Mouse (Mus musculus): ENCODE measurements around the gene Gcn1l1. TPM values are rescaled to one million over a fixed set of nuclear protein-coding genes. Genes with fewer than 3 reads are reported as not detected.

Gene Gcn1l1
- total and polyA plus RNA-seq, 2 experiments from 2014 or later = 22.4 to 74.4 TPM

GRCm38 (mm10) chr5:115559237-115560101 lies 5.6 kb upstream of the Gcn1l1 start, which contains the start of gene Rplp0:
TSS of gene Rplp0 (plus strand) at chr5:115559467.
- DNase-seq (peak; percentile 100), ATAC-seq (peak; percentile 99)
- peak within 1 kb of the TSS; percentile 90 for H3K27ac ChIP-seq (ENCODE audit: low read depth, low read length)
- peak within 1 kb of the TSS; percentile 54 for H3K4me2 ChIP-seq (ENCODE audit: low read depth)
- peaks cover 3% of the 10 kb centered on the region for H3K4me1 ChIP-seq (ENCODE audit: insufficient read depth)
- no peaks in the 10 kb centered on the region for H3K27me3 ChIP-seq (ENCODE audit: insufficient read depth, low read length)
- H3K9ac ChIP-seq = peak within 1 kb of the TSS; percentile 91
- H3K36me3 ChIP-seq (ENCODE audit: insufficient read depth) = peaks cover 31% of the 10 kb centered on the region
- H3K9me3 ChIP-seq (ENCODE audit: low read length) = no peaks in the 10 kb centered on the region
- 2% methylated on average over 76 of the region's 78 CpGs for WGBS
- peak; percentile 99 for TF ChIP-seq CTCF (IDR thresholded peaks at IDR 0.05; ENCODE audit: low read depth)
- H3K4me3 ChIP-seq (ENCODE audit: low read depth, low read length) = peak within 1 kb of the TSS; percentile 83

- no peak overlapping the region for H3K27ac ChIP-seq (ENCODE audit: low read depth, low read length)
- peak overlapping the region; percentile 91; the same call in 1 of the 2 replicates for H3K9ac ChIP-seq
- WGBS = 44% methylated on average over 13 of the region's 13 CpGs
- DNase-seq = no peak
- peak overlapping the region; percentile 83 for H3K4me3 ChIP-seq (ENCODE audit: low read depth, low read length)
- peak overlapping the region; percentile 54 for H3K4me2 ChIP-seq (ENCODE audit: low read depth)
- no peak for ATAC-seq
- H3K9me3 ChIP-seq (ENCODE audit: low read length) = no peaks in the 10 kb centered on the region
- peaks cover 31% of the 10 kb centered on the region for H3K36me3 ChIP-seq (ENCODE audit: insufficient read depth)
- TF ChIP-seq CTCF (IDR thresholded peaks at IDR 0.05; ENCODE audit: low read depth) = no peak
- H3K4me1 ChIP-seq (ENCODE audit: insufficient read depth) = peaks cover 8% of the 10 kb centered on the region
- H3K27me3 ChIP-seq (ENCODE audit: insufficient read depth, low read length) = no peaks in the 10 kb centered on the region
These were observed 4.6 kb upstream of the Gcn1l1 start for GRCm38 (mm10) chr5:115560336-115560905.

GRCm38 (mm10) chr5:115563771-115564585 lies 1.1 kb upstream of the Gcn1l1 start:
- WGBS = 38% methylated on average over 5 of the region's 5 CpGs
- H3K9ac ChIP-seq = peak overlapping the region; percentile 84; the same call in 1 of the 2 replicates
- H3K9me3 ChIP-seq (ENCODE audit: low read length) = no peaks in the 10 kb centered on the region
- ATAC-seq = no peak
- no peak for TF ChIP-seq CTCF (IDR thresholded peaks at IDR 0.05; ENCODE audit: low read depth)
- peaks cover 15% of the 10 kb centered on the region for H3K4me1 ChIP-seq (ENCODE audit: insufficient read depth)
- peak; percentile 10 for DNase-seq
- no peak overlapping the region for H3K27ac ChIP-seq (ENCODE audit: low read depth, low read length)
- H3K36me3 ChIP-seq (ENCODE audit: insufficient read depth) = peaks cover 31% of the 10 kb centered on the region
- H3K4me3 ChIP-seq (ENCODE audit: low read depth, low read length) = no peak overlapping the region
- peak overlapping the region; percentile 61 for H3K4me2 ChIP-seq (ENCODE audit: low read depth)
- H3K27me3 ChIP-seq (ENCODE audit: insufficient read depth, low read length) = no peaks in the 10 kb centered on the region

GRCm38 (mm10) chr5:115565403-115565802 lies 349 bp downstream of the Gcn1l1 start:
- Histone ChIP-seq H3K4me2 (ENCODE audit: low read depth) (peak overlapping the region; percentile 61), H3K9ac (peak overlapping the region; percentile 84), H3K4me1 (ENCODE audit: insufficient read depth) (peaks cover 15% of the 10 kb centered on the region), H3K27me3 (ENCODE audit: insufficient read depth, low read length) (no peaks in the 10 kb centered on the region), H3K9me3 (ENCODE audit: low read length) (no peaks in the 10 kb centered on the region), H3K27ac (ENCODE audit: low read depth, low read length) (peak overlapping the region; percentile 78), H3K36me3 (ENCODE audit: insufficient read depth) (peaks cover 31% of the 10 kb centered on the region), H3K4me3 (ENCODE audit: low read depth, low read length) (peak overlapping the region; percentile 84)
- under 1% methylated on average over 29 of the region's 46 CpGs for WGBS
- TF ChIP-seq CTCF (IDR thresholded peaks at IDR 0.05; ENCODE audit: low read depth) = no peak
- peak; percentile 53 for ATAC-seq
- peak; percentile 37 for DNase-seq

GRCm38 (mm10) chr5:115568681-115569080 lies 3.6 kb downstream of the Gcn1l1 start:
- no peak for TF ChIP-seq CTCF (IDR thresholded peaks at IDR 0.05; ENCODE audit: low read depth)
- Histone ChIP-seq H3K9ac (no peak overlapping the region), H3K4me2 (ENCODE audit: low read depth) (no peak overlapping the region), H3K4me1 (ENCODE audit: insufficient read depth) (peaks cover 15% of the 10 kb centered on the region), H3K4me3 (ENCODE audit: low read depth, low read length) (no peak overlapping the region), H3K9me3 (ENCODE audit: low read length) (no peaks in the 10 kb centered on the region), H3K27me3 (ENCODE audit: insufficient read depth, low read length) (no peaks in the 10 kb centered on the region), H3K27ac (ENCODE audit: low read depth, low read length) (no peak overlapping the region), H3K36me3 (ENCODE audit: insufficient read depth) (peaks cover 26% of the 10 kb centered on the region)
- WGBS = 55% methylated on average over 10 of the region's 10 CpGs
- ATAC-seq (no peak), DNase-seq (no peak)

- Histone ChIP-seq H3K4me3 (ENCODE audit: low read depth, low read length) (no peak overlapping the region), H3K27me3 (ENCODE audit: insufficient read depth, low read length) (no peaks in the 10 kb centered on the region), H3K9me3 (ENCODE audit: low read length) (no peaks in the 10 kb centered on the region), H3K36me3 (ENCODE audit: insufficient read depth) (peaks cover 27% of the 10 kb centered on the region), H3K4me2 (ENCODE audit: low read depth) (no peak overlapping the region), H3K9ac (no peak overlapping the region), H3K27ac (ENCODE audit: low read depth, low read length) (no peak overlapping the region), H3K4me1 (ENCODE audit: insufficient read depth) (peaks cover 14% of the 10 kb centered on the region)
- TF ChIP-seq CTCF (IDR thresholded peaks at IDR 0.05; ENCODE audit: low read depth) = no peak
- 78% methylated on average over 11 of the region's 11 CpGs for WGBS
- DNase-seq (no peak), ATAC-seq (no peak)
These were observed 4.3 kb downstream of the Gcn1l1 start for GRCm38 (mm10) chr5:115569308-115569707.

Measured in forebrain, postnatal 0 days (tissue).